Mouse (Mus musculus) G1E (cell line): ENCODE measurements at regions not wholly inside any gene's neighbourhood (a gene's known extent, or its start where the extent isn't known, plus 50 kb on each side); places are given as distances from the start of the nearest gene placed in this dataset.

Experiments used
- ATAC-seq: 2 replicates; pipeline ENCODE4 v1.8.0; 2016; ENCODE audit warnings: mild to moderate bottlenecking; ENCODE audit not compliant: insufficient number of reproducible peaks, poor library complexity, low FRiP score, severe bottlenecking; ENCODE audit errors: extremely low read depth
- DNase-seq: peaks from one replicate; pipeline ENCODE4 v3.0.0; 2012; ENCODE audit warnings: low spot score
- H3K27me3 ChIP-seq: 2 replicates; pipeline ENCODE4 v1.6.1; 2012; ENCODE audit warnings: mild to moderate bottlenecking, low read length, inconsistent platforms; ENCODE audit not compliant: insufficient read depth
- H3K36me3 ChIP-seq: replicated peaks from 2 replicates; pipeline ENCODE3; 2012; ENCODE audit warnings: mild to moderate bottlenecking, inconsistent platforms
- H3K4me1 ChIP-seq: 2 replicates; pipeline ENCODE4 v1.6.1; 2012; ENCODE audit warnings: low read depth, low read length, inconsistent platforms, mixed read lengths; ENCODE audit not compliant: insufficient read depth
- H3K4me3 ChIP-seq: 2 replicates; pipeline ENCODE4 v1.5.1; 2012; ENCODE audit warnings: low read depth, mild to moderate bottlenecking, inconsistent platforms, low read length, moderate library complexity, mixed read lengths
- H3K9me3 ChIP-seq: replicated peaks from 2 replicates; pipeline ENCODE4 v1.6.1; 2012; ENCODE audit warnings: inconsistent platforms
- CTCF ChIP-seq: IDR thresholded peaks from 2 replicates; pipeline ENCODE4 v1.5.1; 2012; ENCODE audit warnings: low read depth, low read length, inconsistent platforms, mixed read lengths
- GATA1 ChIP-seq: IDR thresholded peaks from 2 replicates; pipeline ENCODE4 v1.6.1; 2012; ENCODE audit warnings: borderline replicate concordance, low read length, inconsistent platforms, mixed read lengths
- GATA2 ChIP-seq: IDR thresholded peaks from 2 replicates; pipeline ENCODE4 v1.6.1; 2012; ENCODE audit warnings: low read depth, low read length, inconsistent platforms, borderline replicate concordance
- POLR2AphosphoS5 ChIP-seq: IDR thresholded peaks from 2 replicates; pipeline ENCODE4 v1.6.1; 2012; ENCODE audit warnings: low read depth, low read length, inconsistent platforms; ENCODE audit not compliant: insufficient replicate concordance
- TAL1 ChIP-seq: conservative IDR thresholded peaks from 2 replicates; pipeline ENCODE4 v1.6.1; 2012; ENCODE audit warnings: low read depth, low read length, inconsistent platforms, mixed read lengths

- ATAC-seq (no peak), DNase-seq (no peak)
- H3K27me3 ChIP-seq = no peaks in the 10 kb centered on the region
- no peak overlapping the region for H3K4me3 ChIP-seq
- peaks cover 73% of the 10 kb centered on the region for H3K9me3 ChIP-seq
- H3K4me1 ChIP-seq = no peaks in the 10 kb centered on the region
- H3K36me3 ChIP-seq = no peaks in the 10 kb centered on the region
- TF ChIP-seq CTCF (no peak), POLR2AphosphoS5 (no peak), TAL1 (no peak), GATA2 (no peak), GATA1 (no peak)
Observed at GRCm38 (mm10) chr7:137927371-137927770, 470.2 kb downstream of the Tcerg1l start.

GRCm38 (mm10) chr7:137930200-137930599, 467.3 kb downstream of the Tcerg1l start:
- no peaks in the 10 kb centered on the region for H3K4me1 ChIP-seq
- no peaks in the 10 kb centered on the region for H3K36me3 ChIP-seq
- H3K4me3 ChIP-seq = no peak overlapping the region
- no peaks in the 10 kb centered on the region for H3K27me3 ChIP-seq
- H3K9me3 ChIP-seq = peaks cover 76% of the 10 kb centered on the region
- TF ChIP-seq GATA2 = no peak
- TF ChIP-seq POLR2AphosphoS5 = no peak
- no peak for TF ChIP-seq TAL1
- TF ChIP-seq GATA1 = no peak
- no peak for TF ChIP-seq CTCF
- ATAC-seq = no peak
- DNase-seq = no peak

- ATAC-seq (no peak), DNase-seq (no peak)
- no peaks in the 10 kb centered on the region for H3K36me3 ChIP-seq
- H3K4me3 ChIP-seq = no peak overlapping the region
- H3K27me3 ChIP-seq = no peaks in the 10 kb centered on the region
- peaks cover 67% of the 10 kb centered on the region for H3K9me3 ChIP-seq
- no peak for TF ChIP-seq CTCF
- TF ChIP-seq TAL1 = no peak
- TF ChIP-seq GATA1 = no peak
- TF ChIP-seq GATA2 = no peak
- no peak for TF ChIP-seq POLR2AphosphoS5
- H3K4me1 ChIP-seq = no peaks in the 10 kb centered on the region
Observed at GRCm38 (mm10) chr7:137935896-137936295, 461.6 kb downstream of the Tcerg1l start.

GRCm38 (mm10) chr7:137939116-137939515, 458.4 kb downstream of the Tcerg1l start:
- DNase-seq (no peak), ATAC-seq (no peak)
- H3K9me3 ChIP-seq = peaks cover 70% of the 10 kb centered on the region
- TF ChIP-seq CTCF (no peak), TAL1 (no peak), POLR2AphosphoS5 (no peak), GATA2 (no peak), GATA1 (no peak)
- no peak overlapping the region for H3K4me3 ChIP-seq
- H3K4me1 ChIP-seq = no peaks in the 10 kb centered on the region
- H3K36me3 ChIP-seq = no peaks in the 10 kb centered on the region
- no peaks in the 10 kb centered on the region for H3K27me3 ChIP-seq

GRCm38 (mm10) chr7:137940084-137940483, 457.4 kb downstream of the Tcerg1l start:
- no peak for TF ChIP-seq GATA2
- no peak for TF ChIP-seq POLR2AphosphoS5
- no peak for TF ChIP-seq CTCF
- no peak for TF ChIP-seq GATA1
- TF ChIP-seq TAL1 = no peak
- DNase-seq = no peak
- H3K27me3 ChIP-seq = no peaks in the 10 kb centered on the region
- no peak overlapping the region for H3K4me3 ChIP-seq
- H3K9me3 ChIP-seq = peaks cover 67% of the 10 kb centered on the region
- no peaks in the 10 kb centered on the region for H3K36me3 ChIP-seq
- no peaks in the 10 kb centered on the region for H3K4me1 ChIP-seq
- no peak for ATAC-seq

- TF ChIP-seq CTCF = no peak
- no peak for TF ChIP-seq TAL1
- TF ChIP-seq GATA1 = no peak
- no peak for TF ChIP-seq POLR2AphosphoS5
- TF ChIP-seq GATA2 = no peak
- Histone ChIP-seq H3K9me3 (peaks cover 73% of the 10 kb centered on the region), H3K36me3 (no peaks in the 10 kb centered on the region), H3K4me1 (no peaks in the 10 kb centered on the region), H3K4me3 (no peak overlapping the region), H3K27me3 (no peaks in the 10 kb centered on the region)
- no peak for ATAC-seq
- no peak for DNase-seq
Observed at GRCm38 (mm10) chr7:137944991-137945390, 452.5 kb downstream of the Tcerg1l start.
